Mouse (Mus musculus) lung, postnatal 0 days (tissue): ENCODE data around the gene Lmntd1. TPM values are rescaled to one million over a fixed set of nuclear protein-coding genes. Genes with fewer than 3 reads are reported as not detected.

Source experiments
- ATAC-seq: fragments of 200-750 bp; cut with Nextera tagmentation; 2 replicates; pipeline ENCODE4 v1.8.0; 2017; ENCODE audit warnings: moderate library complexity
- DNase-seq: peaks from one replicate; pipeline ENCODE4 v3.0.0-alpha.2; 2016; ENCODE audit warnings: low spot score
- H3K27ac ChIP-seq: fragments of 300-500 bp; sonication (generic); 2 replicates; pipeline ENCODE4 v1.5.1; 2014; ENCODE audit warnings: antibody characterized with exemption, mild to moderate bottlenecking, low read length, mixed read lengths
- H3K27me3 ChIP-seq: fragments of 300-500 bp; sonication (generic); replicated peaks from 2 replicates; pipeline ENCODE4 v1.6.1; 2014; ENCODE audit warnings: low read length, mixed read lengths; ENCODE audit not compliant: insufficient read depth
- H3K36me3 ChIP-seq: fragments of 300-500 bp; sonication (generic); 2 replicates; pipeline ENCODE4 v1.6.1; 2014; ENCODE audit warnings: low read length, mixed read lengths; ENCODE audit not compliant: insufficient read depth
- H3K4me1 ChIP-seq: fragments of 300-500 bp; sonication (generic); 2 replicates; pipeline ENCODE4 v1.6.1; 2014; ENCODE audit warnings: antibody characterized with exemption, low read depth, low read length, mixed read lengths; ENCODE audit not compliant: insufficient read depth
- H3K4me2 ChIP-seq: fragments of 300-500 bp; sonication (generic); replicated peaks from 2 replicates; pipeline ENCODE4 v1.6.1; 2014; ENCODE audit warnings: low read depth, mild to moderate bottlenecking, low read length, moderate library complexity, mixed read lengths
- H3K4me3 ChIP-seq: fragments of 300-500 bp; sonication (generic); 2 replicates; pipeline ENCODE4 v1.5.1; 2014; ENCODE audit warnings: low read depth, low read length
- H3K9ac ChIP-seq: fragments of 300-500 bp; sonication (generic); replicated peaks from 2 replicates; pipeline ENCODE4 v1.6.1; 2014; ENCODE audit warnings: low read depth, mild to moderate bottlenecking
- H3K9me3 ChIP-seq: fragments of 300-500 bp; sonication (generic); 2 replicates; pipeline ENCODE4 v1.6.1; 2016; ENCODE audit warnings: low read length, mixed read lengths
- CTCF ChIP-seq: IDR thresholded peaks from 2 replicates; pipeline ENCODE4 v1.5.1; 2016; ENCODE audit warnings: antibody characterized with exemption, mild to moderate bottlenecking
- EP300 ChIP-seq: IDR thresholded peaks from 2 replicates; pipeline ENCODE4 v1.6.1; 2016; ENCODE audit warnings: antibody characterized with exemption, mild to moderate bottlenecking, control low read depth
- WGBS: fragments of 180-500 bp; shearing (Covaris S2); extraction: QIAGEN DNeasy Blood & Tissue Kit; methylation state at CpG from one replicate; pipeline ENCODE4 v1.1.7; 2014; 5-methylcytosine and 5-hydroxymethylcytosine counted together
- polyA plus RNA-seq: library from polyadenylated mRNA; unstranded; fragments of >200 nt; fragmentation: Nextera tagmentation; extraction: Ambion mirVana; gene quantifications from 2 replicates; pipeline ENCODE4 v1.2.1, GENCODE M21; 2015

The Lmntd1 gene
- polyA plus RNA-seq, 1 experiment from 2014 or later, result 0.74 TPM

- H3K27me3 ChIP-seq, result no peaks in the 10 kb centered on the region
- peaks cover 3% of the 10 kb centered on the region; the same call in 1 of the 2 replicates for H3K4me1 ChIP-seq
- no peak for TF ChIP-seq CTCF
- no peak for TF ChIP-seq EP300
- no peaks in the 10 kb centered on the region for H3K9me3 ChIP-seq
- no peak overlapping the region for H3K4me3 ChIP-seq
- peak; percentile 68 for DNase-seq
- ATAC-seq, result peak; percentile 63
- no peaks in the 10 kb centered on the region for H3K36me3 ChIP-seq
- H3K27ac ChIP-seq, result no peak overlapping the region
- 19% methylated on average over 2 of the region's 2 CpGs for WGBS
- H3K9ac ChIP-seq, result no peak overlapping the region
- H3K4me2 ChIP-seq, result no peak overlapping the region
These were observed 165.8 kb downstream of the Lmntd1 start for GRCm38 (mm10) chr6:145448361-145448760.

GRCm38 (mm10) chr6:145445811-145446500 lies 168.2 kb downstream of the Lmntd1 start:
- DNase-seq (no peak), ATAC-seq (no peak)
- H3K4me2 ChIP-seq, result no peak overlapping the region
- H3K4me3 ChIP-seq, result no peak overlapping the region
- H3K9ac ChIP-seq, result no peak overlapping the region
- no peak overlapping the region for H3K27ac ChIP-seq
- no peaks in the 10 kb centered on the region for H3K36me3 ChIP-seq
- H3K27me3 ChIP-seq, result no peaks in the 10 kb centered on the region
- H3K4me1 ChIP-seq, result peaks cover 3% of the 10 kb centered on the region; the same call in 1 of the 2 replicates
- no peaks in the 10 kb centered on the region for H3K9me3 ChIP-seq
- TF ChIP-seq CTCF (no peak), EP300 (no peak)
- 53% methylated on average over 8 of the region's 8 CpGs for WGBS

GRCm38 (mm10) chr6:145445380-145445779 lies 168.7 kb downstream of the Lmntd1 start:
- Histone ChIP-seq H3K9ac (no peak overlapping the region), H3K4me3 (no peak overlapping the region), H3K27ac (no peak overlapping the region), H3K4me1 (peaks cover 3% of the 10 kb centered on the region; the same call in 1 of the 2 replicates), H3K36me3 (no peaks in the 10 kb centered on the region), H3K27me3 (no peaks in the 10 kb centered on the region), H3K9me3 (no peaks in the 10 kb centered on the region), H3K4me2 (no peak overlapping the region)
- ATAC-seq, result no peak
- TF ChIP-seq EP300 (no peak), CTCF (no peak)
- DNase-seq, result no peak
- 67% methylated on average over 4 of the region's 4 CpGs for WGBS

GRCm38 (mm10) chr6:145442786-145443185 lies 171.3 kb downstream of the Lmntd1 start:
- TF ChIP-seq EP300 (no peak), CTCF (peak; percentile 63)
- H3K9ac ChIP-seq, result no peak overlapping the region
- DNase-seq (no peak), ATAC-seq (no peak)
- peaks cover 3% of the 10 kb centered on the region; the same call in 1 of the 2 replicates for H3K4me1 ChIP-seq
- H3K36me3 ChIP-seq, result no peaks in the 10 kb centered on the region
- H3K4me2 ChIP-seq, result no peak overlapping the region
- WGBS, result 62% methylated on average over 13 of the region's 13 CpGs
- no peaks in the 10 kb centered on the region for H3K9me3 ChIP-seq
- H3K27me3 ChIP-seq, result no peaks in the 10 kb centered on the region
- H3K4me3 ChIP-seq, result no peak overlapping the region
- H3K27ac ChIP-seq, result no peak overlapping the region

- 56% methylated on average over 18 of the region's 18 CpGs for WGBS
- TF ChIP-seq CTCF (peak; percentile 91), EP300 (no peak)
These were observed 172.6 kb downstream of the Lmntd1 start for GRCm38 (mm10) chr6:145441416-145442110.

GRCm38 (mm10) chr6:145438851-145439250 lies 175.3 kb downstream of the Lmntd1 start:
- no peaks in the 10 kb centered on the region for H3K36me3 ChIP-seq
- H3K9ac ChIP-seq, result no peak overlapping the region
- no peaks in the 10 kb centered on the region for H3K9me3 ChIP-seq
- no peak overlapping the region for H3K4me3 ChIP-seq
- no peaks in the 10 kb centered on the region; the same call in 1 of the 2 replicates for H3K4me1 ChIP-seq
- ATAC-seq (peak; percentile 46), DNase-seq (peak; percentile 38)
- no peak overlapping the region for H3K27ac ChIP-seq
- 60% methylated on average over 5 of the region's 5 CpGs for WGBS
- no peaks in the 10 kb centered on the region for H3K27me3 ChIP-seq
- TF ChIP-seq CTCF, result no peak
- TF ChIP-seq EP300, result peak; percentile 33; the same call in 1 of the 2 replicates
- H3K4me2 ChIP-seq, result no peak overlapping the region

More at GRCm38 (mm10) chr6:145441416-145442110, 172.6 kb downstream of the Lmntd1 start:
- no peaks in the 10 kb centered on the region for H3K36me3 ChIP-seq
- DNase-seq (peak; percentile 83), ATAC-seq (peak; percentile 66)
- H3K27ac ChIP-seq, result no peak overlapping the region
- no peaks in the 10 kb centered on the region; the same call in 1 of the 2 replicates for H3K4me1 ChIP-seq
- no peaks in the 10 kb centered on the region for H3K27me3 ChIP-seq
- H3K9me3 ChIP-seq, result no peaks in the 10 kb centered on the region
- no peak overlapping the region for H3K9ac ChIP-seq
- no peak overlapping the region for H3K4me3 ChIP-seq
- H3K4me2 ChIP-seq, result no peak overlapping the region
